Mouse (Mus musculus) limb, embryonic 15.5 days (tissue): ENCODE results near the gene Nhsl1. TPM values are rescaled to one million over a fixed set of nuclear protein-coding genes. Genes with fewer than 3 reads are reported as not detected.

Experiments
- ATAC-seq: fragments of 200-750 bp; cut with Nextera tagmentation; 2 replicates; pipeline ENCODE4 v1.8.0; 2017; ENCODE audit warnings: low read depth, moderate TSS enrichment; ENCODE audit not compliant: insufficient number of reproducible peaks, low FRiP score, low TSS enrichment
- H3K27ac ChIP-seq: fragments of 300-500 bp; sonication (generic); 2 replicates; pipeline ENCODE4 v1.5.1; 2015; ENCODE audit warnings: moderate library complexity, mild to moderate bottlenecking, inconsistent platforms
- H3K27me3 ChIP-seq: fragments of 300-500 bp; sonication (generic); 2 replicates; pipeline ENCODE4 v1.6.1; 2015; ENCODE audit warnings: inconsistent platforms
- H3K36me3 ChIP-seq: fragments of 300-500 bp; sonication (generic); 2 replicates; pipeline ENCODE4 v1.6.1; 2015; ENCODE audit warnings: inconsistent platforms
- H3K4me1 ChIP-seq: fragments of 300-500 bp; sonication (generic); 2 replicates; pipeline ENCODE4 v1.6.1; 2015; ENCODE audit warnings: inconsistent platforms
- H3K4me2 ChIP-seq: fragments of 300-500 bp; sonication (generic); 2 replicates; pipeline ENCODE4 v1.6.1; 2015; ENCODE audit warnings: mild to moderate bottlenecking, inconsistent platforms
- H3K4me3 ChIP-seq: fragments of 300-500 bp; sonication (generic); 2 replicates; pipeline ENCODE4 v1.5.1; 2015; ENCODE audit warnings: mild to moderate bottlenecking, inconsistent platforms
- H3K9ac ChIP-seq: fragments of 300-500 bp; sonication (generic); 2 replicates; pipeline ENCODE4 v1.6.1; 2015; ENCODE audit warnings: inconsistent platforms
- H3K9me3 ChIP-seq: fragments of 300-500 bp; sonication (generic); 2 replicates; pipeline ENCODE4 v1.6.1; 2016; ENCODE audit warnings: inconsistent platforms
- WGBS: fragments of 180-500 bp; shearing (Covaris S2); methylation state at CpG from one replicate; pipeline ENCODE4 v1.1.7; 2015; 5-methylcytosine and 5-hydroxymethylcytosine counted together
- polyA plus RNA-seq: library from polyadenylated mRNA; unstranded; fragments of >200 nt; fragmentation: Nextera tagmentation; extraction: Ambion mirVana; gene quantifications from 2 replicates; pipeline ENCODE4 v1.2.1, GENCODE M21; 2015

Nhsl1 gene
- 11.2 and 11.5 TPM in 2 replicates for polyA plus RNA-seq

- peaks cover 17% of the 10 kb centered on the region for H3K4me1 ChIP-seq
- ATAC-seq, result peak; percentile 71
- peak within 1 kb of the TSS; percentile 84 for H3K4me3 ChIP-seq
- H3K9me3 ChIP-seq, result no peaks in the 10 kb centered on the region
- H3K27ac ChIP-seq, result peak within 1 kb of the TSS; percentile 85
- H3K4me2 ChIP-seq, result peak within 1 kb of the TSS; percentile 92
- no peaks in the 10 kb centered on the region for H3K27me3 ChIP-seq
- no peaks in the 10 kb centered on the region for H3K36me3 ChIP-seq
- H3K9ac ChIP-seq, result peak within 1 kb of the TSS; percentile 79
- under 1% methylated on average over 54 of the region's 63 CpGs for WGBS
Measured at GRCm38 (mm10) chr10:18318916-18319481, at the start of gene Nhsl1. Nhsl1 (plus strand) TSS chr10:18318985.

- 81% methylated on average over 4 of the region's 4 CpGs for WGBS
- H3K4me3 ChIP-seq, result no peak overlapping the region
- H3K4me1 ChIP-seq, result no peaks in the 10 kb centered on the region
- no peaks in the 10 kb centered on the region for H3K27me3 ChIP-seq
- H3K36me3 ChIP-seq, result no peaks in the 10 kb centered on the region
- H3K27ac ChIP-seq, result no peak overlapping the region
- H3K9me3 ChIP-seq, result no peaks in the 10 kb centered on the region
- H3K4me2 ChIP-seq, result no peak overlapping the region
- H3K9ac ChIP-seq, result no peak overlapping the region
- ATAC-seq, result no peak
Measured at GRCm38 (mm10) chr10:18276090-18276734, 42.6 kb upstream of the Nhsl1 start.

GRCm38 (mm10) chr10:18283991-18284390, 34.8 kb upstream of the Nhsl1 start:
- no peak overlapping the region for H3K4me3 ChIP-seq
- no peak overlapping the region for H3K9ac ChIP-seq
- no peaks in the 10 kb centered on the region for H3K9me3 ChIP-seq
- ATAC-seq, result no peak
- no peaks in the 10 kb centered on the region for H3K36me3 ChIP-seq
- no peaks in the 10 kb centered on the region for H3K4me1 ChIP-seq
- no peaks in the 10 kb centered on the region for H3K27me3 ChIP-seq
- WGBS, result 79% methylated on average over 5 of the region's 5 CpGs
- no peak overlapping the region for H3K27ac ChIP-seq
- no peak overlapping the region for H3K4me2 ChIP-seq

GRCm38 (mm10) chr10:18289512-18289911, 29.3 kb upstream of the Nhsl1 start:
- H3K9ac ChIP-seq, result no peak overlapping the region
- H3K27me3 ChIP-seq, result no peaks in the 10 kb centered on the region
- no peak for ATAC-seq
- H3K4me3 ChIP-seq, result no peak overlapping the region
- 82% methylated on average over 1 of the region's 1 CpGs for WGBS
- no peak overlapping the region for H3K4me2 ChIP-seq
- H3K36me3 ChIP-seq, result no peaks in the 10 kb centered on the region
- H3K9me3 ChIP-seq, result no peaks in the 10 kb centered on the region
- H3K4me1 ChIP-seq, result no peaks in the 10 kb centered on the region
- H3K27ac ChIP-seq, result no peak overlapping the region

- no peak overlapping the region for H3K4me3 ChIP-seq
- H3K36me3 ChIP-seq, result no peaks in the 10 kb centered on the region
- WGBS, result 59% methylated on average over 5 of the region's 5 CpGs
- H3K27ac ChIP-seq, result no peak overlapping the region
- no peak for ATAC-seq
- no peak overlapping the region for H3K4me2 ChIP-seq
- H3K27me3 ChIP-seq, result no peaks in the 10 kb centered on the region
- H3K9me3 ChIP-seq, result no peaks in the 10 kb centered on the region
- no peaks in the 10 kb centered on the region for H3K4me1 ChIP-seq
- no peak overlapping the region for H3K9ac ChIP-seq
Measured at GRCm38 (mm10) chr10:18305106-18305505, 13.7 kb upstream of the Nhsl1 start.

- peaks cover 14% of the 10 kb centered on the region for H3K4me1 ChIP-seq
- H3K4me3 ChIP-seq, result no peak overlapping the region
- no peak overlapping the region for H3K9ac ChIP-seq
- H3K27me3 ChIP-seq, result no peaks in the 10 kb centered on the region
- H3K4me2 ChIP-seq, result no peak overlapping the region
- no peak for ATAC-seq
- no peaks in the 10 kb centered on the region for H3K9me3 ChIP-seq
- WGBS, result 86% methylated on average over 1 of the region's 1 CpGs
- H3K27ac ChIP-seq, result no peak overlapping the region
- no peaks in the 10 kb centered on the region for H3K36me3 ChIP-seq
Measured at GRCm38 (mm10) chr10:18315071-18315470, 3.7 kb upstream of the Nhsl1 start.

GRCm38 (mm10) chr10:18317521-18317920, 1.3 kb upstream of the Nhsl1 start:
- no peaks in the 10 kb centered on the region for H3K27me3 ChIP-seq
- H3K4me1 ChIP-seq, result peaks cover 17% of the 10 kb centered on the region
- no peaks in the 10 kb centered on the region for H3K36me3 ChIP-seq
- H3K27ac ChIP-seq, result no peak overlapping the region
- H3K9me3 ChIP-seq, result no peaks in the 10 kb centered on the region
- ATAC-seq, result no peak
- H3K4me3 ChIP-seq, result peak overlapping the region; percentile 84; the same call in 1 of the 2 replicates
- H3K4me2 ChIP-seq, result peak overlapping the region; percentile 92
- H3K9ac ChIP-seq, result no peak overlapping the region
- WGBS, result 37% methylated on average over 10 of the region's 10 CpGs

- Histone ChIP-seq H3K4me2 (peak overlapping the region; percentile 92), H3K4me1 (peaks cover 17% of the 10 kb centered on the region), H3K36me3 (no peaks in the 10 kb centered on the region), H3K9me3 (no peaks in the 10 kb centered on the region), H3K27ac (peak overlapping the region; percentile 85), H3K27me3 (no peaks in the 10 kb centered on the region), H3K4me3 (peak overlapping the region; percentile 84), H3K9ac (peak overlapping the region; percentile 79)
- 2% methylated on average over 75 of the region's 89 CpGs for WGBS
- ATAC-seq, result peak; percentile 78
Measured at GRCm38 (mm10) chr10:18317961-18318915, 547 bp upstream of the Nhsl1 start.

GRCm38 (mm10) chr10:18319691-18320090, 906 bp downstream of the Nhsl1 start:
- peak overlapping the region; percentile 85 for H3K27ac ChIP-seq
- ATAC-seq, result no peak
- H3K4me2 ChIP-seq, result peak overlapping the region; percentile 92
- H3K27me3 ChIP-seq, result no peaks in the 10 kb centered on the region
- H3K9ac ChIP-seq, result no peak overlapping the region
- no peaks in the 10 kb centered on the region for H3K36me3 ChIP-seq
- peak overlapping the region; percentile 84 for H3K4me3 ChIP-seq
- no peaks in the 10 kb centered on the region for H3K9me3 ChIP-seq
- H3K4me1 ChIP-seq, result peaks cover 17% of the 10 kb centered on the region
- WGBS, result 21% methylated on average over 4 of the region's 4 CpGs

GRCm38 (mm10) chr10:18321861-18322260, 3.1 kb downstream of the Nhsl1 start:
- peaks cover 17% of the 10 kb centered on the region for H3K4me1 ChIP-seq
- H3K27me3 ChIP-seq, result no peaks in the 10 kb centered on the region
- H3K36me3 ChIP-seq, result no peaks in the 10 kb centered on the region
- 82% methylated on average over 6 of the region's 6 CpGs for WGBS
- no peak overlapping the region for H3K4me2 ChIP-seq
- no peak for ATAC-seq
- H3K27ac ChIP-seq, result no peak overlapping the region
- no peak overlapping the region for H3K9ac ChIP-seq
- H3K4me3 ChIP-seq, result no peak overlapping the region
- no peaks in the 10 kb centered on the region for H3K9me3 ChIP-seq

GRCm38 (mm10) chr10:18323701-18324100, 4.9 kb downstream of the Nhsl1 start:
- no peak overlapping the region for H3K9ac ChIP-seq
- H3K36me3 ChIP-seq, result no peaks in the 10 kb centered on the region
- H3K4me1 ChIP-seq, result peaks cover 16% of the 10 kb centered on the region
- 53% methylated on average over 4 of the region's 4 CpGs for WGBS
- no peak overlapping the region for H3K4me2 ChIP-seq
- H3K27ac ChIP-seq, result no peak overlapping the region
- H3K9me3 ChIP-seq, result no peaks in the 10 kb centered on the region
- ATAC-seq, result no peak
- H3K27me3 ChIP-seq, result no peaks in the 10 kb centered on the region
- H3K4me3 ChIP-seq, result no peak overlapping the region
